Mouse (Mus musculus) mesoderm, embryonic 11.5 days (tissue): ENCODE measurements around the gene Sync.

ENCODE experiments used
- DNase-seq: peaks from one replicate; pipeline ENCODE4 v3.0.0-alpha.2; 2012; ENCODE audit warnings: low read depth, low spot score

Gene Sync

DNA sequence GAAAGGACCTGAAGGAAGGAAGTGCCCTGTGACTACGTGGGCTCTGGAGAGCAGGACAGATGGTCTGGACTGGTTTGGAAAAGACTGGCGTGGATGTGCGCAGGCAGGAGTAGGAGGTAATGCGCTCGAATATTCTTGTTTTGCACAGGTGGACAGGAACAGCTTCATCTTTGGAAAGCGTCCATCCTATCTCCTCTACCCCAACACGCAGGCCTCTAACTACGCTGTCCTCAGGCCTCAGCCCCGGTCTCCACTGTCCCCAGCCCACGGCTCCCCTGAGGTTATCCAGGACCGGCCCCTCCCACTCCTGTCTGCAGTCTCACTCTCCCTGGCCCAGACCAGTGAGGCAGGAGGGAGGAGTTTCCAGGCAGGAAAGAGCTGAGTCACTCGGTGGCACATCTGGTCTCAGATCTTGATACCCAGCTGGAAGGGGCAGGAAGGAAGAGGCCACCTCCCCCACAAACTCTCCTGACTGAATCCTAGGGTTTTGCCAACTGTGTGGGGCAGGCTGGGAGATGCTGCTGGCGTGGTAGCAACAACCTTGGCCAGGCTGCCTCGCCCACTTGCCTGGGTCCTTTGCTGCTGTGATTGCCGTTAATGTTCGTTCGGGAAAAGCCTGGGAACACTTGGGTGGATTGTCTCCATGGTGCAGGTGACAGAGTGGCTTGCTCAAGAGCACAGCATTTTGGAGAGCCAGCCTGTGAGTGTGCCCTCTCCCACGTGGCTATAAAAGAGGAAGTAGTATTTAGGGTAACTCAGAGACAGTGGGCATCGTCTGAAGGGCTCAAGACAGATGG lies 24.0 kb upstream of the Sync start:
- DNase-seq, result peak; percentile 70

DNA sequence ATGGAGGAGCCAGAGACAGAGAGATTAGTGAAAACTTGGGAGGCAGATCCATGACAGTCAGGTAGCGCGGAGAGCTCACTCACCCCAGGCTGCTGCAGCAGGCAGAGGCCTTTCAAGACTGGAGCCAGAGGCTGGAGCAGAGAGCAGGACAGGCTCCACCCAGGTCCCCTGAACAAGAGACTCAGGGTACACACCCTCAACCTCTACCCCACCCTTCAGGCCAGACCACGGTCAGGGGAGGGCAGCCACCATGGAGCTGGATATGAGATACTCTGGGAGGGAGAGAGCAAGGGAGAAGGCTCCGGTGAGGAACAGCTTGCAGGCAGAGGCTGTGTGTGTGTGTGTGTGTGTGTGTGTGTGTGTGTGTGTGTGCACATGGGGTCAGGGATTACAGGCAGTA lies 21.2 kb upstream of the Sync start:
- no peak for DNase-seq

DNA sequence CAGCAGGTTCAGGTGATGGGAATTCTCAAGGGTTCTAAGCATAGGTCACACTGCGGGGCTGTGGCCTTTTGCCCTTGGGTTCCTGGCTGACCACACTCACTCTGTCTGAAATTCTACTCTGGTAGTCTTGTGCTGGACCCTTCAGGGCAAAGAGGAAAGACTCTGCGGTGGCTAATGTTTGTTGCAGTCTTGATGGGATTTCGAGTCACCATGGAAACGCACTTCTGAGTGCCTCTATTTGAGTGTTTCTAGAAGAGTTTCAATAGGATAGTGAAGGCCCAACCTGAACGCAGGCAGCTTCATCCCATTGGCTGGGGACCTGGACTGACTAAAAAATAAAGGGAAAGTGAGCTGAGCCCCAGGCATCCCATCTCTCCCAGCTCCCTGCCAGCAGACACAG lies 20.6 kb upstream of the Sync start:
- DNase-seq, result no peak

DNA sequence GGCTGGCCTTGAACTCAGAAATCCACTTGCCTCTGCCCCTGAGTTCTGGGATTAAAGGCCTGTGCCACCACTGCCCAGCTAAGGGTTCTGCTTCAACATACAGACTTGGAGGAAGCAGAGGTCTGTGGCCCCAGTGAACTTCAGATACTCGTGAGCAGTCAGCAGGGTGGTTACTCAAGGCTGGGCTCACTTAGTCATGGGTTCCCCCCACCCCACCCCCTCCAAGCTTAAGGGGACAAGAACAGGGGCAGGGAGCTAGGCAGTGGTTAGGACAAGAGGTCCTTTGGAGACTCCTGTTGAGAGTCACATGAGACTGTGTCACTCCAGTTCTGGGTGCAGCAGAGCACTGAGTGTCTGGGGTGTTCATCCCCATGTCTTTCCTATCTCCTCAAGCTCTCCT lies 18.7 kb upstream of the Sync start:
- no peak for DNase-seq

DNA sequence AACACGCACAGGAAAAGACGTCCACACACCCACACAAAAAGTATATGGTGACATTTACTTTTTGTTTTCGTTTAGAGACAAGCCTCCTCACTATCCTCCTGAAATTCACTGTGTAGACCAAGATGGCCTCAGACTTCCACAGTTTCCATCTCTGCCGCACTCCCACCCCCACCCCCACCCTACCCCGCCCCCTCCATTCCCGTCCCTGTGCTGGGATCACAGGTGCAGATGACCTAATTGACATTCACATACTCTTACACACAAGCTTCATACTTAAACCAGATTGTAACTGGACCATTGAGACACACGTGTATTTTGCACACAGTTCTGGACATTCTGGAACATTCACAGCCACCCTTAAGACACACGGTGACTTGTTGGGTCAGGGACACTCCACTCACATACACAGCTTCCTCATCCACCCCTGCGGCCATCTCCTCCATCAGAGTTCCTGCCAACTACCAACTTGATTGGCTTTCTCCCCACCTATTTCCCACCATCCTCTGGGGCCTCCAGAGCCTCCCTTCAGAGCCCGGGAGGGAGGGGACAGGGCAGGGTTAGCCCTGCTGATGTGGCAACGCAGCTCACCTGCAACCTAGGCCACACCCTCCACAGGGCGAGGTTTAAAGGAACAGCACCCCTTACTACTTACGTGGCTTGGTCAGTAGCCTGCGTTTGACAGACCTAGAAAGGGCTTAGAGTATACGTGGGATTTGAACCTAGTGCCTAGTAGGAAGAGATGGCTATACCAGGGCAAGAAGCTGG lies 15.2 kb upstream of the Sync start:
- DNase-seq, result no peak

GRCm38 (mm10) chr4:129272756-129273046 lies 14.7 kb upstream of the Sync start:
- no peak for DNase-seq

GRCm38 (mm10) chr4:129276453-129276865 lies 11.0 kb upstream of the Sync start:
- DNase-seq, result peak; percentile 91

GRCm38 (mm10) chr4:129282786-129283185 lies 4.6 kb upstream of the Sync start:
- no peak for DNase-seq

- DNase-seq, result no peak
Observed at GRCm38 (mm10) chr4:129283226-129283625, 4.2 kb upstream of the Sync start.

GRCm38 (mm10) chr4:129284685-129285084 lies 2.7 kb upstream of the Sync start:
- no peak for DNase-seq

DNA sequence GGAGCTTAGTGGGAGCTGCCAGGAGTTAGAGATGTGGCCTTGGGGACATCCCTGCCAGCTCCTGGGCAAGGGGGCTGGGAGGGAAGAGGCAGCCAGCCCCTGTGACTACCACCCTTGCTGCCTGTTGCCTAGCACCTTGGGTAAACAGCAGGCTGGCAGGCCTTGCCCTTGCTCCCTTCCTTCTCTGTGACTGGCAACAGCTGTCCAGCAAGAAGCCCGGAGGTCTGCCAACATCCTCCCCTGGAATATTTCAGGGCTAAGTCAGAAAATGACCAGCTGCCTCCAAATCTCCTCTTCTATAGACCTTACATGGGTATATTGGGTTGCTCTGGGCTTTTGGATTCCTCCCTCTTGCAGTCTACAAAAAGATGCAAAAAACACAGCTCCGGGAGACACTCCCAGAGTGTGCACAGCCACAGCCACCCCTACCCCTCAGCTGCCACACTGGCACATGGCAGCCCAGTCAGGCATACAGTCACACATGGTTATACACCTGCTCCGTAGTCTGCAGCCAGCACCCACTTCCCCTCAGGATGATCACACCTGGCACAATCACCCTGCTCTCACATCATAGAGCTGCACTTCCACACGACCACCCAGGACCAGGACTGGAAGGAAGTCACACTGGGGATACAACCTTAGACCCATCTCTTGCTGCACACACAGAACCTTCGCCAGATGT lies 1.3 kb upstream of the Sync start:
- DNase-seq, result no peak

DNA sequence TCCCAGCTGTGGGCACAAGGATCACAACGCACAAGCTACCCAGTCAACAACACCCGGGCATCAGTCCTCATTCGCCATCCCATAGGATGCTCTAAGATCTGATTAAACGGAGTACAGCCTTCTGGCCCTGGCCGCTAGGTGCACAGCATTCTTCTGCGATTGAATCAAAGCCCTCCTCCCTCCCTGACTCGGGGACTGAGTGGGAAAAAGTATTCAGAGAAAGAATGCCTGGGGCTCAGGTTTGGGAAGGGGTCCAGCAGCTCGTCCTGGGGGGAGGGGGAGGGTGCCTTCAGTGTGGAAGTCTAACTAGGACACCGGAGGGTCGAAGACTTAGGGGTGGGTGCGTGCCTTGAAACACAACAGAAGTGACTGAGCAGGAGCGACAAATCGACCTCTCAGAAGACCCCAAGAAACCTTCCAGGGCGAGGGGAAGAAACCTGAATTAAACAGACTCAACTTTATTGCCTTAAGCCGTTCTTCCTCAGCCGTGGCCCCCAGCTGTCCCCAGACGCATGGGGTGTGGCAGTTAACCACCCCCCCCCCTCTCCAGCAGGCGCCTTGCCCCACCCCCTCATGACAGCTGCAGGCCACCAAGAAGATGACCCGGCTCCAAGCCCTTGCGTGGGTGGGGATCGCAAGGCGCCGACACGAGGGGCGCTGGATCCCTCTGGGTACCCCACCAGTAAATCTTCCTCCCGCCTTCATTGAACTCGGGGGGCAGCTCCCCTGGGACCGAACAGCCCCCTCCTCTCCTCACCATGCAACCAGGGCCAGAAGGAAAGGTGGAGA lies 540 bp upstream of the Sync start:
- peak; percentile 64 for DNase-seq

GRCm38 (mm10) chr4:129288067-129288466 lies 650 bp downstream of the Sync start:
- no peak for DNase-seq

DNA sequence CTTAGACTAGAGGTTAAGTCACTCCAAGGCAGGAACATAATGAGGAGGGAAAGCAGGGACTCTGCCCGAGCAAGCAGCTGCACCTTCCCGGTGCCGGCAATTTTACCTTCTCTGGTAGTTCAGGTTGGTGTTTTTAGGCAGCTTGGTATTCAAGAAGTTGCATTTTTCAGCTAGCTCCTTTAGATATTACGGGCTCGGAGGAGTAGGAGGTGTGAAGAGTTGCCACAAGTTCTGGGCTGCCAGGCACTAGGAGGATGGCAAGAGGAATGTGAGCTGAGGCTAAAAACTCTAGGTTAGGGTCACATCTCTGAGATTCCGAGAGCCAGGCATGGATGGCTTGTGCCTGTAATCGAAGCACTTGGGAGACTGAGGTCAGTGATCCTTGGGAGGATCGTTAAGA lies 2.3 kb downstream of the Sync start:
- DNase-seq, result no peak

DNA sequence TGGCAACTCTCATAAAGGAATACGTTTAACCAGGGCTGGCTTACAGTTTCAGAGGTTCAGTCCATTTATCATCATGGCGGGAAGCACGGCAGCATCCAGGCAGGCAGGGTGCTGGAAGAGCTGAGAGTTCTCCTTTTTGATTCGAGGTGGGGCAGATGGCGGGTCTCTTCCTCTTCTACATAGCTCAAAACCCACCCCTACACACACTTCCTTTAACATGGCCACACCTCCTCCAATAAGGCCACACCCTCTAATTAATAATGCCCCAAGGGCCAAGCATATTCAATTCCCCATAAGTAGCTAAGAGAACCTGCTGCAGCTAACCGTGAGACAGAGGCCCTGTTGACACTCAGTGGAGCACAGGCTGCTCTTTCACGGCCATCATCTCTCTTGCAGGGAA lies 5.4 kb downstream of the Sync start:
- DNase-seq, result no peak

- DNase-seq, result no peak
Observed at GRCm38 (mm10) chr4:129293702-129294101, 6.3 kb downstream of the Sync start.

DNA sequence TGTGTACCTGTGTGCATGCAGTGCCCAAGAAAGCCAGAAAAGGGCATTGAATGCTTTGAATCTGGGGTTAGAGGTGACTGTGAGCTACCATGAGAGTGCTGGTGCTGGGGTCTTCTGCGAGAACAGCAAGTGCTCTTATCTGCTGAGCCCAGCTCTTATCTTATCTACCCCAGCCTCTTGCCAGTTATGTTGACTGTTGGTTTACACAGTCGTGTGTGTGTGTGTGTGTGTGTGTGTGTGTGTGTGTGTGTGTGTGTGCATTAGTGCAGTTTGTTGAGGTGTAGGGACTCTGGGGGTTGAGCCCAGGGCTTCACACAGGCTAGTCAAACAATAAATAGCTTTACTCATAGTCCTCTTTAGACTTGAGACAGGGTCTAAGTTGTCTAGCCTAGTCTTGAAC lies 7.8 kb downstream of the Sync start:
- DNase-seq, result no peak

- no peak for DNase-seq
Observed at GRCm38 (mm10) chr4:129296066-129296465, 8.6 kb downstream of the Sync start.

GRCm38 (mm10) chr4:129297724-129298123 lies 10.3 kb downstream of the Sync start:
- DNase-seq, result no peak

- DNase-seq, result no peak
Observed at GRCm38 (mm10) chr4:129299121-129299520, 11.7 kb downstream of the Sync start.

DNA sequence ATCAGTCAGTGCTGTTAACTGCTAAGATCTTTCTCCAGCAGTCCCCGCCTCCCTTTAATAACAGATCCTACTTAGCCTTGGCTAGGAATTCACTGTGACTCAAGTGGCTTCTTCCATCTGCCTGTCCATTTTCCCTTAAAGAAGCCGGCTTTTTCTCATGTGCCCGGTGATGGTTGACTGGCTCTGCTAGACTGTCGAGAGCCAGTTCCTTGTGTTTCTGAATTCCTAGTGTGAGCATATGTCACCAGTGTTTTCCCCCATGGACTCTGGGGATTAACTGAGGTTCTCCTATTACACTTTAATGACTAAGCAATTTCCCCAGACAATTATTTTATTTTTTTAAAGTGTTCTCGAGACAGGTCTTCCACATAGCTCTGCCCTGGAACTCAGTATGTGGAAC lies 16.0 kb downstream of the Sync start:
- DNase-seq, result peak; percentile 25

DNA sequence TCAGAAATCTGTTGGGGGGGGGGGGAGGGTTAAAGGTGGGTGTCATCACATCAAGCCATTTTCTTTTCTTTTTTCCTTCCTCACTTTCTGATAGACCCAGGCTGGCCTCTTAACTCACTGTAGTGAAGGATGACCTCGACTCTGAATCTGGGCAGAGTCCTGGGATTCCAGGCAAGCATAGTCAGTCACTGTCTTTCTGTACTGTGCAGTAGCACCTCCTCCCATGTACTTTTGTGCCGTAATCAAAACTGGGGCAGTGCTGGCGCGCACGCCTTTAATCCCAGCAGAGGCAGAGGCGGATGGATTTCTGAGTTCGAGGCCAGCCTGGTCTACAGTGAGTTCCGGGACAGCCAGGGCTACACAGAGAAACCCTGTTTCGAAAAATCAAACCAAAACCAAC lies 16.4 kb downstream of the Sync start:
- no peak for DNase-seq
